Mouse (Mus musculus) embryonic facial prominence, embryonic 12.5 days (tissue): ENCODE results near the gene Cyp2c23. TPM values are rescaled to one million over a fixed set of nuclear protein-coding genes. Genes with fewer than 3 reads are reported as not detected.

Experiments used
- ATAC-seq: fragments of 200-750 bp; cut with Nextera tagmentation; 2 replicates; pipeline ENCODE4 v1.8.0; 2017; ENCODE audit not compliant: insufficient number of reproducible peaks, insufficient read depth, low FRiP score, low TSS enrichment
- H3K27ac ChIP-seq: fragments of 300-500 bp; sonication (generic); 2 replicates; pipeline ENCODE4 v1.5.1; 2016; ENCODE audit warnings: mild to moderate bottlenecking
- H3K27me3 ChIP-seq: fragments of 300-500 bp; sonication (generic); 2 replicates; pipeline ENCODE4 v1.6.1; 2016; ENCODE audit warnings: mild to moderate bottlenecking, moderate library complexity
- H3K36me3 ChIP-seq: fragments of 300-500 bp; sonication (generic); 2 replicates; pipeline ENCODE4 v1.6.1; 2016; ENCODE audit warnings: mild to moderate bottlenecking
- H3K4me1 ChIP-seq: fragments of 300-500 bp; sonication (generic); 2 replicates; pipeline ENCODE4 v1.6.1; 2016
- H3K4me2 ChIP-seq: fragments of 300-500 bp; sonication (generic); replicated peaks from 2 replicates; pipeline ENCODE4 v1.6.1; 2016; ENCODE audit warnings: mild to moderate bottlenecking, moderate library complexity
- H3K4me3 ChIP-seq: fragments of 300-500 bp; sonication (generic); 2 replicates; pipeline ENCODE4 v1.5.1; 2016; ENCODE audit warnings: mild to moderate bottlenecking
- H3K9ac ChIP-seq: fragments of 300-500 bp; sonication (generic); 2 replicates; pipeline ENCODE4 v1.6.1; 2016; ENCODE audit warnings: mild to moderate bottlenecking, moderate library complexity
- H3K9me3 ChIP-seq: fragments of 300-500 bp; sonication (generic); 2 replicates; pipeline ENCODE4 v1.6.1; 2016; ENCODE audit warnings: mild to moderate bottlenecking, moderate library complexity
- WGBS: fragments of 180-500 bp; shearing (Covaris S2); methylation state at CpG from one replicate; pipeline ENCODE4 v1.1.7; 2016; 5-methylcytosine and 5-hydroxymethylcytosine counted together
- polyA plus RNA-seq: library from polyadenylated mRNA; unstranded; fragments of >200 nt; fragmentation: Nextera tagmentation; extraction: Ambion mirVana; gene quantifications from 2 replicates; pipeline ENCODE4 v1.2.1, GENCODE M21; 2016

Gene Cyp2c23
- not detected in 2 replicates for polyA plus RNA-seq

DNA sequence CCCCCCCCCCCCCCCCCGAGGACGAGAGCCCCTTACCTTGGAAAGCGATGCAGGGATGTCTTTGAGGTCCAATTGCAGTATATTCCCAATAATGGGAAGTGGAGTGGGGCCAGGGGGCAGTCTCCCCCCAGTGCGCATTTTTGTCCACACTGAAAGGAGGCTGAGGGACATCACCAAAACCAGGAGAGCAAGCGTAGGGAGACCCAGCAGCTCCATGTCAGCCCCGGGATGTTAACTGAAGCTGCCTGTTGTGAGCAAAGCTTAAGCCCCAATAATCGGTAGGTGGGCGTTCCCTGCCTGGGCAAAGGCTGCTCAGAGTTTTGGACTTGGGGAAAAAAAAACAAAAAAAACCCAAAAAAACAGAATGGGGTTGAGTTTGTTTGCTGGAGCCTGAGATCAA is at the start of gene Cyp2c23:
TSS of gene Cyp2c23 (minus strand) at position 237 of the 400 bp plus-strand sequence.
- H3K9ac ChIP-seq = no peak within 1 kb of the TSS
- H3K27me3 ChIP-seq = no peaks in the 10 kb centered on the region
- 64% methylated on average over 8 of the region's 8 CpGs for WGBS
- no peaks in the 10 kb centered on the region for H3K9me3 ChIP-seq
- no peak within 1 kb of the TSS for H3K27ac ChIP-seq
- H3K4me1 ChIP-seq = no peaks in the 10 kb centered on the region
- no peak for ATAC-seq
- H3K36me3 ChIP-seq = 0 out of 2 replicates have a peak, but pooled peaks cover 7% of the 10 kb centered on the region
- H3K4me2 ChIP-seq = no peak within 1 kb of the TSS
- H3K4me3 ChIP-seq = no peak within 1 kb of the TSS

- Histone ChIP-seq H3K36me3 (peaks cover 50% of the 10 kb centered on the region), H3K4me2 (no peak overlapping the region), H3K27ac (no peak overlapping the region), H3K27me3 (no peaks in the 10 kb centered on the region), H3K9ac (no peak overlapping the region), H3K9me3 (no peaks in the 10 kb centered on the region), H3K4me3 (no peak overlapping the region), H3K4me1 (no peaks in the 10 kb centered on the region)
- no peak for ATAC-seq
- 81% methylated on average over 4 of the region's 4 CpGs for WGBS
These were observed 48.0 kb upstream of the Cyp2c23 start for GRCm38 (mm10) chr19:44077024-44077423.

GRCm38 (mm10) chr19:44076457-44076856 is 47.4 kb upstream of the Cyp2c23 start:
- ATAC-seq = no peak
- 64% methylated on average over 9 of the region's 9 CpGs for WGBS
- Histone ChIP-seq H3K4me3 (no peak overlapping the region), H3K9ac (no peak overlapping the region), H3K4me1 (no peaks in the 10 kb centered on the region), H3K27me3 (no peaks in the 10 kb centered on the region), H3K9me3 (no peaks in the 10 kb centered on the region), H3K4me2 (no peak overlapping the region), H3K27ac (no peak overlapping the region), H3K36me3 (peaks cover 50% of the 10 kb centered on the region)

- Histone ChIP-seq H3K36me3 (peaks cover 41% of the 10 kb centered on the region), H3K4me2 (no peak overlapping the region), H3K9ac (no peak overlapping the region), H3K4me1 (no peaks in the 10 kb centered on the region), H3K9me3 (no peaks in the 10 kb centered on the region), H3K4me3 (no peak overlapping the region), H3K27me3 (no peaks in the 10 kb centered on the region), H3K27ac (no peak overlapping the region)
- 79% methylated on average over 11 of the region's 11 CpGs for WGBS
- no peak for ATAC-seq
These were observed 46.0 kb upstream of the Cyp2c23 start for GRCm38 (mm10) chr19:44074986-44075385.

DNA sequence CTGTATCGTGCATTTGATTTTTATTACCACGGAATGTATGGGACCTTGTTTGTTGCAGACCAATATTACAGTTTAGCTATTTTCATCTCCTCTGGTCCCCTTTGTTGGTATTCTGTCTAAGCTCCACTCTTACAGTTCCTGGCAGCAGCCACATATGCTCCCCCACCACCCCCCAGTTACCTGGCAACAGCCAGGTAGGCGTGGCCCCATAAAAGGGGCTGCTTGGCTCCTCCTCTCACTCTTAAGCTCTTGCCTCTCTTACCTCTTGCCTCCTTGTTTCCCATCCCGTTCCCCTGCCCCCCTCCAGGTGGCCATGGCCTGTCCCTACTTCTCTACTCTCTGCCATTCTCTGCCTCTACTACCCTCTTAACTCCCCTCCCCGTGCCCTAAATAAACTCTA is 42.2 kb upstream of the Cyp2c23 start:
- H3K36me3 ChIP-seq = peaks cover 16% of the 10 kb centered on the region
- peaks cover 7% of the 10 kb centered on the region; the same call in 1 of the 2 replicates for H3K4me1 ChIP-seq
- no peak overlapping the region for H3K4me3 ChIP-seq
- no peak overlapping the region for H3K27ac ChIP-seq
- 67% methylated on average over 5 of the region's 5 CpGs for WGBS
- H3K4me2 ChIP-seq = no peak overlapping the region
- no peak for ATAC-seq
- no peaks in the 10 kb centered on the region for H3K9me3 ChIP-seq
- H3K9ac ChIP-seq = no peak overlapping the region
- no peaks in the 10 kb centered on the region for H3K27me3 ChIP-seq

- 6% methylated on average over 4 of the region's 4 CpGs for WGBS
- H3K9me3 ChIP-seq = no peaks in the 10 kb centered on the region
- peak overlapping the region; percentile 79 for H3K9ac ChIP-seq
- H3K4me2 ChIP-seq = peak overlapping the region; percentile 82
- H3K36me3 ChIP-seq = peaks cover 4% of the 10 kb centered on the region
- ATAC-seq = no peak
- H3K4me1 ChIP-seq = peaks cover 7% of the 10 kb centered on the region; the same call in 1 of the 2 replicates
- H3K27me3 ChIP-seq = no peaks in the 10 kb centered on the region
- peak overlapping the region; percentile 61 for H3K4me3 ChIP-seq
- peak overlapping the region; percentile 33; the same call in 1 of the 2 replicates for H3K27ac ChIP-seq
These were observed 40.9 kb upstream of the Cyp2c23 start for GRCm38 (mm10) chr19:44069914-44070232.

GRCm38 (mm10) chr19:44069121-44069913 is 40.3 kb upstream of the Cyp2c23 start, which contains the start of gene Erlin1:
Gene Erlin1, minus strand, starts transcription at chr19:44069785.
- Histone ChIP-seq H3K4me2 (peak within 1 kb of the TSS; percentile 82), H3K4me3 (peak within 1 kb of the TSS; percentile 61), H3K9me3 (no peaks in the 10 kb centered on the region), H3K36me3 (peaks cover 3% of the 10 kb centered on the region), H3K4me1 (peaks cover 7% of the 10 kb centered on the region; the same call in 1 of the 2 replicates), H3K9ac (peak within 1 kb of the TSS; percentile 79), H3K27me3 (no peaks in the 10 kb centered on the region), H3K27ac (peak within 1 kb of the TSS; percentile 33; the same call in 1 of the 2 replicates)
- WGBS = under 1% methylated on average over 75 of the region's 75 CpGs
- peak; percentile 89 for ATAC-seq

GRCm38 (mm10) chr19:44068232-44068631 is 39.2 kb upstream of the Cyp2c23 start:
- peak overlapping the region; percentile 82; the same call in 1 of the 2 replicates for H3K4me2 ChIP-seq
- H3K36me3 ChIP-seq = peaks cover 3% of the 10 kb centered on the region
- H3K4me3 ChIP-seq = peak overlapping the region; percentile 61; the same call in 1 of the 2 replicates
- ATAC-seq = no peak
- no peak overlapping the region for H3K9ac ChIP-seq
- peaks cover 7% of the 10 kb centered on the region; the same call in 1 of the 2 replicates for H3K4me1 ChIP-seq
- no peaks in the 10 kb centered on the region for H3K9me3 ChIP-seq
- H3K27ac ChIP-seq = no peak overlapping the region
- WGBS = 77% methylated on average over 4 of the region's 4 CpGs
- no peaks in the 10 kb centered on the region for H3K27me3 ChIP-seq

- Histone ChIP-seq H3K9ac (no peak overlapping the region), H3K4me2 (no peak overlapping the region), H3K27me3 (no peaks in the 10 kb centered on the region), H3K9me3 (no peaks in the 10 kb centered on the region), H3K27ac (no peak overlapping the region), H3K4me1 (peaks cover 7% of the 10 kb centered on the region; the same call in 1 of the 2 replicates), H3K36me3 (no peaks in the 10 kb centered on the region), H3K4me3 (no peak overlapping the region)
- 73% methylated on average over 9 of the region's 9 CpGs for WGBS
- no peak for ATAC-seq
These were observed 38.5 kb upstream of the Cyp2c23 start for GRCm38 (mm10) chr19:44067323-44068049.

- Histone ChIP-seq H3K27me3 (no peaks in the 10 kb centered on the region), H3K9me3 (no peaks in the 10 kb centered on the region), H3K4me2 (no peak overlapping the region), H3K27ac (no peak overlapping the region), H3K36me3 (0 out of 2 replicates have a peak, but pooled peaks cover 10% of the 10 kb centered on the region), H3K4me3 (no peak overlapping the region), H3K9ac (no peak overlapping the region), H3K4me1 (peaks cover 7% of the 10 kb centered on the region; the same call in 1 of the 2 replicates)
- no peak for ATAC-seq
- 99% methylated on average over 2 of the region's 2 CpGs for WGBS
These were observed 35.7 kb upstream of the Cyp2c23 start for GRCm38 (mm10) chr19:44064734-44065133.

DNA sequence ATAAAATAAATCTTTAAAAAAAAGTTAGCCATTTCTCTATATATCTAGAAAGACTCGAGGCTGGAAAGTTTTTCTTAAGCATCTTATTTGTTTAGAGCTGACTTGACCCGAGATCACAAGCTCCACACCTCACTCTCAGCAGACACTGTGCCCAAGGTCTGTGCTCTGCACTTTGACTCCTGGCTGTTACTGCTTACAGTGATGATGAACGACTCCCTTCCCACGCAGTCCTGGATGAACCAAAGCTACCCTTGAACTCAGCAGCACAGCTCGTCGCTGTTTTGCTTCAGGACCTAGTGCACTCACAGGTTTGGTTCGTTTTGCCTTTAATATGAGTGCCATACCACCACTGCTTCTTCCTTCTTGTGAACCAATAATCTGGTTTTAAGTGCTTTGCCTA is 34.8 kb upstream of the Cyp2c23 start:
- no peak for ATAC-seq
- Histone ChIP-seq H3K27ac (no peak overlapping the region), H3K27me3 (no peaks in the 10 kb centered on the region), H3K36me3 (0 out of 2 replicates have a peak, but pooled peaks cover 17% of the 10 kb centered on the region), H3K9ac (no peak overlapping the region), H3K4me3 (no peak overlapping the region), H3K4me2 (no peak overlapping the region), H3K4me1 (peaks cover 7% of the 10 kb centered on the region; the same call in 1 of the 2 replicates), H3K9me3 (no peaks in the 10 kb centered on the region)
- WGBS = 84% methylated on average over 7 of the region's 7 CpGs
